Mouse (Mus musculus) small intestine, adult 2 months (tissue): Measurements from ENCODE around the gene Gm28539.

Experiments used
- CTCF ChIP-seq: fragments of 200-500 bp; IDR thresholded peaks from 2 replicates; pipeline ENCODE4 v1.5.1; 2012; ENCODE audit warnings: low read depth, mild to moderate bottlenecking, control low read depth, inconsistent platforms, low read length, moderate library complexity, mixed read lengths; ENCODE audit not compliant: insufficient replicate concordance, insufficient read length; ENCODE audit errors: extremely low read depth
- POLR2A ChIP-seq: fragments of 200-500 bp; IDR thresholded peaks from 2 replicates; pipeline ENCODE4 v1.6.1; 2012; ENCODE audit warnings: low read depth, mild to moderate bottlenecking, control low read depth, inconsistent platforms, low read length, moderate library complexity

GRCm38 (mm10) chr16:18836468-18837208 is at the start of gene Gm28539, which contains the start of gene 2510002D24Rik:
- TF ChIP-seq CTCF = no peak
- peak; percentile 72; the same call in 1 of the 2 replicates for TF ChIP-seq POLR2A
